Mouse (Mus musculus) MEL (cell line): ENCODE measurements around the gene Celsr1. TPM values are rescaled to one million over a fixed set of nuclear protein-coding genes. Genes with fewer than 3 reads are reported as not detected.
A peak's percentile ranks its signal among the peaks of the same experiment; 100 is the strongest.

Experiments
- DNase-seq: peaks from one replicate; pipeline ENCODE4 v3.0.0; 2011; ENCODE audit warnings: low read depth, low spot score
- H3K27ac ChIP-seq: 2 replicates; pipeline ENCODE4 v1.5.1; 2012; ENCODE audit warnings: low read depth, mild to moderate bottlenecking, control low read depth, low read length, moderate library complexity; ENCODE audit not compliant: control insufficient read depth
- H3K27me3 ChIP-seq, 2 experiments: fragments of 150-350 bp in 1 of 2; sonication (generic) in 1 of 2; 2 replicates each; pipeline ENCODE4 v1.6.1; 2012; ENCODE audit warnings: low read length in 2 of 2, mild to moderate bottlenecking in 2 of 2, improper control_type of control experiment in 1 of 2, moderate library complexity in 1 of 2; ENCODE audit not compliant: insufficient read depth in 2 of 2, control insufficient read depth in 1 of 2
- H3K36me3 ChIP-seq, 2 experiments: 2 replicates each; pipeline ENCODE4 v1.6.1; 2012 to 2014; ENCODE audit warnings: low read length in 2 of 2, improper control_type of control experiment in 1 of 2, inconsistent platforms in 1 of 2, mild to moderate bottlenecking in 1 of 2; ENCODE audit not compliant: insufficient read depth in 2 of 2, control insufficient read depth in 1 of 2
- H3K4me1 ChIP-seq, 2 experiments: fragments of 150-350 bp in 1 of 2; sonication (generic) in 1 of 2; 2 replicates each; pipeline ENCODE4 v1.6.1; 2012; ENCODE audit warnings: low read length in 2 of 2, improper control_type of control experiment in 1 of 2, mild to moderate bottlenecking in 1 of 2; ENCODE audit not compliant: insufficient read depth in 2 of 2, control insufficient read depth in 1 of 2
- H3K4me3 ChIP-seq, 2 experiments: fragments of 150-350 bp in 1 of 2; sonication (generic) in 1 of 2; 2 replicates each; pipeline ENCODE4 v1.5.1; 2012; ENCODE audit warnings: low read depth in 2 of 2, low read length in 2 of 2, mild to moderate bottlenecking in 2 of 2, moderate library complexity in 2 of 2, control low read depth in 1 of 2, improper control_type of control experiment in 1 of 2; ENCODE audit not compliant: control insufficient read depth in 1 of 2, insufficient read depth in 1 of 2
- H3K79me2 ChIP-seq: 2 replicates; pipeline ENCODE4 v1.6.1; 2012; ENCODE audit warnings: mild to moderate bottlenecking, low read length, moderate library complexity; ENCODE audit not compliant: control insufficient read depth, poor library complexity, insufficient read depth
- H3K9ac ChIP-seq: 2 replicates; pipeline ENCODE4 v1.6.1; 2012; ENCODE audit warnings: low read depth, mild to moderate bottlenecking, control low read depth, low read length, moderate library complexity; ENCODE audit not compliant: control insufficient read depth, poor library complexity, severe bottlenecking
- H3K9me3 ChIP-seq: fragments of 150-350 bp; sonication (generic); replicated peaks from 2 replicates; pipeline ENCODE4 v1.6.1; 2012; ENCODE audit warnings: mild to moderate bottlenecking, low read length, improper control_type of control experiment, moderate library complexity; ENCODE audit not compliant: insufficient read depth
- BHLHE40 ChIP-seq: IDR thresholded peaks from 2 replicates; pipeline ENCODE4 v1.6.1; 2012; ENCODE audit warnings: low read depth, mild to moderate bottlenecking, inconsistent platforms, low read length, improper control_type of control experiment, borderline replicate concordance
- CHD2 ChIP-seq: IDR thresholded peaks from 2 replicates; pipeline ENCODE4 v1.6.1; 2011; ENCODE audit warnings: low read length, improper control_type of control experiment
- CTCF ChIP-seq, 3 experiments: IDR thresholded peaks in 2 of 3; conservative IDR thresholded peaks in 1 of 3; 2 replicates each; pipeline ENCODE4 v1.5.1; 2011 to 2012; ENCODE audit warnings: low read length in 3 of 3, low read depth in 2 of 3, mild to moderate bottlenecking in 2 of 3, improper control_type of control experiment in 1 of 3, inconsistent platforms in 1 of 3, mixed read lengths in 1 of 3, moderate library complexity in 1 of 3; ENCODE audit not compliant: control insufficient read depth in 1 of 3, insufficient read depth in 1 of 3, poor library complexity in 1 of 3, severe bottlenecking in 1 of 3
- E2F4 ChIP-seq: IDR thresholded peaks from 2 replicates; pipeline ENCODE4 v1.6.1; 2011; ENCODE audit warnings: low read depth, low read length, improper control_type of control experiment, borderline replicate concordance
- ELF1 ChIP-seq: IDR thresholded peaks from 2 replicates; pipeline ENCODE4 v1.6.1; 2014; ENCODE audit warnings: low read depth, mild to moderate bottlenecking, inconsistent platforms, low read length, improper control_type of control experiment, moderate library complexity
- EP300 ChIP-seq, 2 experiments: IDR thresholded peaks; 2 replicates each; pipeline ENCODE4 v1.6.1; 2011; ENCODE audit warnings: improper control_type of control experiment in 2 of 2, low read length in 2 of 2, low read depth in 1 of 2, mild to moderate bottlenecking in 1 of 2
- ETS1 ChIP-seq: IDR thresholded peaks from 2 replicates; pipeline ENCODE4 v1.6.1; 2012; ENCODE audit warnings: low read depth, mild to moderate bottlenecking, inconsistent platforms, low read length, improper control_type of control experiment, moderate library complexity
- GABPA ChIP-seq: IDR thresholded peaks from 2 replicates; pipeline ENCODE4 v1.6.1; 2012; ENCODE audit warnings: low read depth, mild to moderate bottlenecking, inconsistent platforms, low read length, improper control_type of control experiment, moderate library complexity
- HCFC1 ChIP-seq: IDR thresholded peaks from 2 replicates; pipeline ENCODE4 v1.6.1; 2012; ENCODE audit warnings: low read depth, mild to moderate bottlenecking, inconsistent platforms, low read length, improper control_type of control experiment, moderate library complexity
- JUND ChIP-seq: IDR thresholded peaks from 2 replicates; pipeline ENCODE4 v1.6.1; 2011; ENCODE audit warnings: low read depth, mild to moderate bottlenecking, improper control_type of control experiment, low read length
- KAT2A ChIP-seq: conservative IDR thresholded peaks from 2 replicates; pipeline ENCODE4 v1.6.1; 2012; ENCODE audit warnings: low read depth, low read length, improper control_type of control experiment, inconsistent platforms
- MAFK ChIP-seq: IDR thresholded peaks from 2 replicates; pipeline ENCODE4 v1.6.1; 2011; ENCODE audit warnings: low read depth, mild to moderate bottlenecking, low read length, improper control_type of control experiment, borderline replicate concordance
- MAX ChIP-seq: IDR thresholded peaks from 2 replicates; pipeline ENCODE4 v1.6.1; 2011; ENCODE audit warnings: low read length, improper control_type of control experiment
- MAZ ChIP-seq: IDR thresholded peaks from 2 replicates; pipeline ENCODE4 v1.6.1; 2012; ENCODE audit warnings: low read depth, mild to moderate bottlenecking, inconsistent platforms, low read length, improper control_type of control experiment
- MEF2A ChIP-seq: IDR thresholded peaks from 2 replicates; pipeline ENCODE4 v1.6.1; 2014; ENCODE audit warnings: low read depth, mild to moderate bottlenecking, inconsistent platforms, low read length, improper control_type of control experiment; ENCODE audit not compliant: poor library complexity, insufficient replicate concordance, severe bottlenecking; ENCODE audit errors: extremely low read depth
- MXI1 ChIP-seq: IDR thresholded peaks from 2 replicates; pipeline ENCODE4 v1.6.1; 2011; ENCODE audit warnings: mild to moderate bottlenecking, low read depth, low read length, improper control_type of control experiment
- MYB ChIP-seq: IDR thresholded peaks from 2 replicates; pipeline ENCODE4 v1.6.1; 2011; ENCODE audit warnings: mild to moderate bottlenecking, low read depth, low read length, improper control_type of control experiment
- MYC ChIP-seq: IDR thresholded peaks from 2 replicates; pipeline ENCODE4 v1.6.1; 2011; ENCODE audit warnings: low read depth, mild to moderate bottlenecking, low read length, improper control_type of control experiment, moderate library complexity
- NELFE ChIP-seq: IDR thresholded peaks from 2 replicates; pipeline ENCODE4 v1.6.1; 2011; ENCODE audit warnings: low read depth, low read length, improper control_type of control experiment
- NRF1 ChIP-seq: IDR thresholded peaks from 2 replicates; pipeline ENCODE4 v1.6.1; 2014; ENCODE audit warnings: low read depth, mild to moderate bottlenecking, inconsistent platforms, low read length, improper control_type of control experiment, moderate library complexity; ENCODE audit not compliant: poor library complexity, insufficient read depth, severe bottlenecking
- POLR2A ChIP-seq, 2 experiments: IDR thresholded peaks; 2 replicates each; pipeline ENCODE4 v1.6.1; 2011 to 2012; ENCODE audit warnings: low read length in 2 of 2, mild to moderate bottlenecking in 2 of 2, control low read depth in 1 of 2, improper control_type of control experiment in 1 of 2, low read depth in 1 of 2, moderate library complexity in 1 of 2; ENCODE audit not compliant: control insufficient read depth in 1 of 2, insufficient read depth in 1 of 2, poor library complexity in 1 of 2
- POLR2AphosphoS2 ChIP-seq: IDR thresholded peaks from 2 replicates; pipeline ENCODE4 v1.6.1; 2011; ENCODE audit warnings: low read length, improper control_type of control experiment
- POLR2AphosphoS5 ChIP-seq: IDR thresholded peaks from 2 replicates; pipeline ENCODE4 v1.6.1; 2012; ENCODE audit warnings: low read depth, borderline replicate concordance, mild to moderate bottlenecking, inconsistent platforms, low read length, moderate library complexity, mixed read lengths
- RAD21 ChIP-seq: IDR thresholded peaks from 2 replicates; pipeline ENCODE4 v1.6.1; 2011; ENCODE audit warnings: mild to moderate bottlenecking, low read depth, low read length, improper control_type of control experiment
- RCOR1 ChIP-seq: IDR thresholded peaks from 2 replicates; pipeline ENCODE4 v1.6.1; 2012; ENCODE audit warnings: low read depth, mild to moderate bottlenecking, inconsistent platforms, low read length, improper control_type of control experiment
- SIN3A ChIP-seq: IDR thresholded peaks from 2 replicates; pipeline ENCODE4 v1.6.1; 2012; ENCODE audit warnings: low read length, improper control_type of control experiment, inconsistent platforms
- SMC3 ChIP-seq: IDR thresholded peaks from 2 replicates; pipeline ENCODE4 v1.6.1; 2011; ENCODE audit warnings: low read depth, low read length, improper control_type of control experiment
- TAL1 ChIP-seq: IDR thresholded peaks from 2 replicates; pipeline ENCODE4 v1.6.1; 2012; ENCODE audit warnings: mild to moderate bottlenecking, inconsistent platforms, low read length, moderate library complexity, mixed read lengths
- TBP ChIP-seq: IDR thresholded peaks from 2 replicates; pipeline ENCODE4 v1.8.0; 2011; ENCODE audit warnings: low read depth, low read length, improper control_type of control experiment
- TCF12 ChIP-seq: IDR thresholded peaks from 2 replicates; pipeline ENCODE4 v1.6.1; 2014; ENCODE audit warnings: low read depth, mild to moderate bottlenecking, inconsistent platforms, low read length, improper control_type of control experiment, moderate library complexity
- UBTF ChIP-seq: IDR thresholded peaks from 2 replicates; pipeline ENCODE4 v1.6.1; 2012; ENCODE audit warnings: low read depth, mild to moderate bottlenecking, inconsistent platforms, low read length, improper control_type of control experiment, moderate library complexity, borderline replicate concordance; ENCODE audit not compliant: insufficient read depth
- USF1 ChIP-seq: IDR thresholded peaks from 2 replicates; pipeline ENCODE4 v1.6.1; 2014; ENCODE audit warnings: low read depth, mild to moderate bottlenecking, inconsistent platforms, low read length, improper control_type of control experiment, moderate library complexity
- USF2 ChIP-seq, 2 experiments: IDR thresholded peaks; 2 replicates each; pipeline ENCODE4 v1.6.1; 2011 to 2012; ENCODE audit warnings: improper control_type of control experiment in 2 of 2, low read length in 2 of 2, borderline replicate concordance in 1 of 2, inconsistent platforms in 1 of 2, low read depth in 1 of 2, mild to moderate bottlenecking in 1 of 2; ENCODE audit not compliant: insufficient read depth in 1 of 2
- ZKSCAN1 ChIP-seq: IDR thresholded peaks from 2 replicates; pipeline ENCODE4 v1.6.1; 2012; ENCODE audit warnings: low read depth, mild to moderate bottlenecking, inconsistent platforms, low read length, improper control_type of control experiment, moderate library complexity
- ZMIZ1 ChIP-seq: IDR thresholded peaks from 2 replicates; pipeline ENCODE4 v1.6.1; 2012; ENCODE audit warnings: low read depth, mild to moderate bottlenecking, inconsistent platforms, low read length, improper control_type of control experiment, moderate library complexity
- ZNF384 ChIP-seq: IDR thresholded peaks from 2 replicates; pipeline ENCODE4 v1.6.1; 2012; ENCODE audit warnings: low read depth, mild to moderate bottlenecking, inconsistent platforms, low read length, improper control_type of control experiment
- polyA plus RNA-seq, 2 experiments: library from polyadenylated mRNA; stranded (reverse) in 1 of 2; unstranded in 1 of 2; fragments of >175 nt in 1 of 2; fragments of >200 nt in 1 of 2; gene quantifications; 2 replicates each; pipeline versions ENCODE4 v1.2.1 to v1.2.4; 2012; ENCODE audit warnings: low replicate concordance in 2 of 2, low read depth in 1 of 2; ENCODE audit not compliant: insufficient read length in 2 of 2, insufficient read depth in 1 of 2, missing spikeins in 1 of 2
- total RNA-seq: library from RNA; depleted of rRNA; stranded (reverse); fragments of 300-350 nt; gene quantifications from 2 replicates; pipeline ENCODE4 v1.2.3, GENCODE M21; 2012

Gene Celsr1
- total and polyA plus RNA-seq, 3 experiments = 0.12 to 0.42 TPM; not detected in 1

GRCm38 (mm10) chr15:85859490-85860031 lies 174.0 kb downstream of the Celsr1 start, which contains the start of gene Gtse1:
Gtse1 (plus strand) TSS chr15:85859745.
- no peak for TF ChIP-seq E2F4
- no peak for TF ChIP-seq JUND
- peak; percentile 73; the same call in 1 of the 2 replicates for TF ChIP-seq MXI1
- no peak for TF ChIP-seq POLR2AphosphoS5
- TF ChIP-seq ZNF384 = no peak
- no peak for TF ChIP-seq SMC3
- TF ChIP-seq USF2 (IDR thresholded peaks at IDR 0.05; ENCODE audit: borderline replicate concordance in 1 of 2, insufficient read depth in 1 of 2, low read depth in 1 of 2, low read length in 2 of 2) = no peak
- TF ChIP-seq TCF12 = peak; percentile 64; the same call in 1 of the 2 replicates
- peak; percentile 87 for TF ChIP-seq NELFE
- no peak; the same call in 1 of the 2 replicates for TF ChIP-seq MYB
- TF ChIP-seq ZKSCAN1 = no peak
- TF ChIP-seq POLR2AphosphoS2 = peak; percentile 78
- TF ChIP-seq MAX = peak; percentile 47; the same call in 1 of the 2 replicates
- no peak for TF ChIP-seq TAL1
- TF ChIP-seq RAD21 = no peak
- TF ChIP-seq RCOR1 = no peak
- TF ChIP-seq MAZ = 0 out of 2 replicates have a peak, but pooled peaks have one; percentile 55
- TF ChIP-seq HCFC1 = peak; percentile 99
- peak; percentile 93 for TF ChIP-seq TBP
- peak; percentile 66 to 84 for TF ChIP-seq POLR2A (IDR thresholded peaks at IDR 0.05; ENCODE audit: control insufficient read depth in 1 of 2, insufficient read depth in 1 of 2, low read depth in 1 of 2, low read length in 2 of 2, poor library complexity in 1 of 2)
- no peak for TF ChIP-seq BHLHE40
- TF ChIP-seq ETS1 = 0 out of 2 replicates have a peak, but pooled peaks have one; percentile 15
- peak; percentile 40; the same call in 1 of the 2 replicates for TF ChIP-seq USF1
- peak; percentile 72 for TF ChIP-seq CHD2
- no peak for TF ChIP-seq NRF1
- 0 out of 6 replicates have a peak, but pooled peaks of 1 of the 3 experiments have one; percentile 3 for TF ChIP-seq CTCF (IDR thresholded peaks at IDR 0.05 in 2 of 3, conservative IDR thresholded peaks at IDR 0.05 in 1 of 3; ENCODE audit: control insufficient read depth in 1 of 3, insufficient read depth in 1 of 3, low read depth in 2 of 3, low read length in 3 of 3, poor library complexity in 1 of 3, severe bottlenecking in 1 of 3)
- no peak for TF ChIP-seq EP300 (IDR thresholded peaks at IDR 0.05; ENCODE audit: low read depth in 1 of 2, low read length in 2 of 2)
- peak; percentile 71 for TF ChIP-seq ZMIZ1
- no peak for TF ChIP-seq GABPA
- peak; percentile 93 for TF ChIP-seq KAT2A
- TF ChIP-seq SIN3A = peak; percentile 98
- TF ChIP-seq ELF1 = peak; percentile 71
- no peak for TF ChIP-seq MEF2A
- TF ChIP-seq MAFK = no peak
- TF ChIP-seq MYC = peak; percentile 82
- TF ChIP-seq UBTF = no peak
- peaks cover 3 to 8% of the 10 kb centered on the region in 2 experiments; a peak in 3 of 4 replicates for H3K36me3 ChIP-seq
- H3K79me2 ChIP-seq = peaks cover 18% of the 10 kb centered on the region
- H3K27me3 ChIP-seq = no peaks in the 10 kb centered on the region
- H3K9ac ChIP-seq = peak within 1 kb of the TSS; percentile 97
- peak within 1 kb of the TSS; percentile 73 to 99 for H3K4me3 ChIP-seq
- H3K27ac ChIP-seq = peak within 1 kb of the TSS; percentile 65
- no peaks in the 10 kb centered on the region for H3K9me3 ChIP-seq
- DNase-seq = peak; percentile 98
- H3K4me1 ChIP-seq = peaks cover 0 to 7% of the 10 kb centered on the region in 2 experiments; a peak in 1 of 4 replicates
